Mouse (Mus musculus) ES-E14 (cell line): ENCODE measurements around the gene Clstn1. TPM values are rescaled to one million over a fixed set of nuclear protein-coding genes. Genes with fewer than 3 reads are reported as not detected.

Experiments used
- DNase-seq: peaks from one replicate; pipeline ENCODE4 v3.0.0-alpha.2; 2013; ENCODE audit warnings: low read depth, low spot score
- H3K27ac ChIP-seq: 2 replicates; pipeline ENCODE4 v1.5.1; 2012; ENCODE audit warnings: low read depth, mild to moderate bottlenecking, low read length, moderate library complexity, mixed read lengths; ENCODE audit not compliant: poor library complexity, insufficient read depth, severe bottlenecking
- H3K36me3 ChIP-seq: 2 replicates; pipeline ENCODE4 v1.6.1; 2012; ENCODE audit warnings: mild to moderate bottlenecking, low read length, moderate library complexity, mixed read lengths; ENCODE audit not compliant: control insufficient read depth, poor library complexity, insufficient read depth, severe bottlenecking
- H3K4me1 ChIP-seq, 2 experiments: fragments of 150-350 bp in 1 of 2; sonication (generic) in 1 of 2; 2 replicates each; pipeline ENCODE4 v1.6.1; 2012; ENCODE audit warnings: low read length in 2 of 2, mild to moderate bottlenecking in 1 of 2, mixed read lengths in 1 of 2; ENCODE audit not compliant: control insufficient read depth in 2 of 2, insufficient read depth in 2 of 2, poor library complexity in 1 of 2
- H3K4me3 ChIP-seq, 2 experiments: fragments of 150-350 bp in 1 of 2; sonication (generic) in 1 of 2; 2 replicates each; pipeline ENCODE4 v1.5.1; 2012; ENCODE audit warnings: low read length in 2 of 2, low read depth in 1 of 2, mild to moderate bottlenecking in 1 of 2, mixed read lengths in 1 of 2; ENCODE audit not compliant: insufficient read depth in 1 of 2, poor library complexity in 1 of 2, severe bottlenecking in 1 of 2
- H3K9ac ChIP-seq: 2 replicates; pipeline ENCODE4 v1.6.1; 2012; ENCODE audit warnings: low read depth, mild to moderate bottlenecking, low read length, mixed read lengths; ENCODE audit not compliant: poor library complexity, insufficient read depth, severe bottlenecking
- H3K9me3 ChIP-seq: fragments of 150-350 bp; sonication (generic); 2 replicates; pipeline ENCODE4 v1.6.1; 2012; ENCODE audit warnings: low read depth, mild to moderate bottlenecking, low read length; ENCODE audit not compliant: control insufficient read depth, insufficient read depth
- CHD2 ChIP-seq: IDR thresholded peaks from 2 replicates; pipeline ENCODE4 v1.6.1; 2014; ENCODE audit warnings: mild to moderate bottlenecking, low read depth, low read length, inconsistent platforms
- HCFC1 ChIP-seq: IDR thresholded peaks from 2 replicates; pipeline ENCODE4 v1.6.1; 2012; ENCODE audit warnings: low read length, inconsistent platforms, borderline replicate concordance; ENCODE audit not compliant: insufficient read depth
- MAFK ChIP-seq: IDR thresholded peaks from 2 replicates; pipeline ENCODE4 v1.6.1; 2014; ENCODE audit warnings: mild to moderate bottlenecking, low read depth, low read length, inconsistent platforms; ENCODE audit not compliant: insufficient read depth
- ZC3H11A ChIP-seq: IDR thresholded peaks from 2 replicates; pipeline ENCODE4 v1.6.1; 2012; ENCODE audit warnings: low read depth, mild to moderate bottlenecking, inconsistent platforms, low read length, borderline replicate concordance
- ZNF384 ChIP-seq: IDR thresholded peaks from 2 replicates; pipeline ENCODE4 v1.6.1; 2012; ENCODE audit warnings: low read depth, low read length, inconsistent platforms
- in situ Hi-C, 2 experiments: fragments of 600-800 bp; cut with MboI; formaldehyde crosslinking; loops; one replicate each; pipeline ENCODE4 v1.15.1; 2025; ENCODE audit warnings: low sequenced_read_pairs in 2 of 2, inconsistent platforms in 1 of 2; ENCODE audit not compliant: unreplicated experiment in 2 of 2
- total RNA-seq: library from RNA; depleted of rRNA; stranded (reverse); fragments of 300-350 nt; gene quantifications from 2 replicates; pipeline ENCODE4 v1.2.3, GENCODE M21; 2012

The Clstn1 gene
- total RNA-seq, 1 experiment = 115 TPM

- Histone ChIP-seq H3K9me3 (no peaks in the 10 kb centered on the region), H3K4me3 (no peak overlapping the region), H3K36me3 (no peaks in the 10 kb centered on the region; the same call in 1 of the 2 replicates), H3K4me1 (peaks cover 0 to 26% of the 10 kb centered on the region in 2 experiments; a peak in 2 of 4 replicates), H3K9ac (no peak overlapping the region), H3K27ac (no peak overlapping the region)
- no peak for DNase-seq
- in situ Hi-C loops = no loop called here
- TF ChIP-seq CHD2 = no peak
- TF ChIP-seq MAFK = no peak
- no peak for TF ChIP-seq ZNF384
- no peak for TF ChIP-seq HCFC1
- TF ChIP-seq ZC3H11A = no peak
These were observed 11.5 kb downstream of the Clstn1 start for GRCm38 (mm10) chr4:149597641-149598208.

- no peak for DNase-seq
- in situ Hi-C loops = no loop called here
- Histone ChIP-seq H3K9me3 (no peaks in the 10 kb centered on the region), H3K9ac (peak overlapping the region; percentile 33; the same call in 1 of the 2 replicates), H3K27ac (peak overlapping the region; percentile 58), H3K4me3 (no peak overlapping the region), H3K4me1 (peaks cover 0 to 28% of the 10 kb centered on the region in 2 experiments; a peak in 2 of 4 replicates), H3K36me3 (no peaks in the 10 kb centered on the region; the same call in 1 of the 2 replicates)
- TF ChIP-seq ZNF384 (no peak), CHD2 (no peak), HCFC1 (no peak), ZC3H11A (no peak)
These were observed 13.3 kb downstream of the Clstn1 start for GRCm38 (mm10) chr4:149599549-149599948.

- DNase-seq = no peak
- no peak overlapping the region; a peak in 1 of 4 replicates for H3K4me3 ChIP-seq
- no peaks in the 10 kb centered on the region for H3K36me3 ChIP-seq
- H3K9me3 ChIP-seq = no peaks in the 10 kb centered on the region
- H3K27ac ChIP-seq = no peak overlapping the region
- in situ Hi-C loops = no loop called here
- peak overlapping the region; percentile 33; the same call in 1 of the 2 replicates for H3K9ac ChIP-seq
- TF ChIP-seq MAFK = no peak
- TF ChIP-seq ZNF384 = no peak
- no peak for TF ChIP-seq ZC3H11A
- no peak for TF ChIP-seq CHD2
- TF ChIP-seq HCFC1 = no peak
- peaks cover 0 to 28% of the 10 kb centered on the region in 2 experiments; a peak in 2 of 4 replicates for H3K4me1 ChIP-seq
These were observed 13.9 kb downstream of the Clstn1 start for GRCm38 (mm10) chr4:149600130-149600529.

GRCm38 (mm10) chr4:149601484-149601883 lies 15.2 kb downstream of the Clstn1 start:
- no peaks in the 10 kb centered on the region for H3K36me3 ChIP-seq
- H3K9me3 ChIP-seq = no peaks in the 10 kb centered on the region
- no peak overlapping the region for H3K27ac ChIP-seq
- peaks cover 2 to 37% of the 10 kb centered on the region in 2 experiments for H3K4me1 ChIP-seq
- in situ Hi-C loops = no loop called here
- no peak overlapping the region for H3K4me3 ChIP-seq
- no peak overlapping the region for H3K9ac ChIP-seq
- DNase-seq = no peak
- TF ChIP-seq CHD2 = no peak
- TF ChIP-seq ZC3H11A = no peak
- TF ChIP-seq ZNF384 = no peak
- TF ChIP-seq MAFK = no peak
- TF ChIP-seq HCFC1 = no peak
